Mouse (Mus musculus): ENCODE results near the gene Large1. TPM values are rescaled to one million over a fixed set of nuclear protein-coding genes. Genes with fewer than 3 reads are reported as not detected.

Gene Large1
- total and polyA plus RNA-seq, 3 experiments, result not detected

DNA sequence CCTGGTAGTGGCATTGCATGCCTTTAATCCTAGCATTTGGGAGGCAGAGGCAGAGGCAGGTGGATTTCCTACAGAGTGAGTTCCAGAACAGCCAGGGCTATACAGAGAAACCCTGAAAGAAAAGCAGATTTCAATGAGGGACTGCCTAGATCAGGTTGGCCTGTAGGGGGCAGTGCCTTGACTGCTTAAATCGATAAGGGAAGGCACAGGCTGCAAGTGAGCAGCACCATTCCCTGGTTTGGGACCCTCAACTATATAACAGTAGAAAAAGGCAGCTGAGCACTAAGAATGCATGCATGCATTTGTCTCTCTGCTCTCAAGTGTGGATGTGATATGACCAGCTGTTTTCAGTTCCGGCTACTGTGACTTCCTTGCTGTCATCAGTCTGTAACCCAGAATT lies 349.5 kb downstream of the Large1 start:
- no peak for TF ChIP-seq MXI1 (IDR thresholded peaks at IDR 0.05; ENCODE audit: low read depth, low read length)
- peak; percentile 26 for TF ChIP-seq SMC3 (IDR thresholded peaks at IDR 0.05; ENCODE audit: low read depth, low read length)
- TF ChIP-seq RAD21 (IDR thresholded peaks at IDR 0.05; ENCODE audit: low read depth, low read length), result peak; percentile 33
- peak; percentile 41 to 61; a peak in 3 of 4 replicates for TF ChIP-seq CTCF (conservative IDR thresholded peaks at IDR 0.05 in 1 of 2, IDR thresholded peaks at IDR 0.05 in 1 of 2; ENCODE audit: low read depth in 2 of 2, low read length in 2 of 2)
- Histone ChIP-seq H3K4me2 (ENCODE audit: insufficient read depth, low read depth, poor library complexity, severe bottlenecking) (no peak overlapping the region), H3K4me1 (ENCODE audit: control insufficient read depth in 1 of 2, insufficient read depth in 2 of 2) (no peaks in the 10 kb centered on the region), H3K27ac (ENCODE audit: insufficient read depth, low read depth) (no peak overlapping the region), H3K36me3 (replicated peaks in 1 of 2; ENCODE audit: control insufficient read depth in 1 of 2, insufficient read depth in 1 of 2, low read length in 1 of 2) (no peaks in the 10 kb centered on the region), H3K9ac (ENCODE audit: insufficient read depth, low read depth) (no peak overlapping the region), H3K79me2 (replicated peaks; ENCODE audit: control insufficient read depth, extremely low read depth, insufficient read depth, poor library complexity, severe bottlenecking) (no peaks in the 10 kb centered on the region), H3K27me3 (replicated peaks) (peaks cover 43% of the 10 kb centered on the region), H3K4me3 (replicated peaks in 1 of 3; ENCODE audit: low read depth in 2 of 3, low read length in 2 of 3, poor library complexity in 1 of 3) (no peak overlapping the region), H3K9me3 (replicated peaks; ENCODE audit: low read length) (no peaks in the 10 kb centered on the region)
- in situ Hi-C loops (cut with MboI; ENCODE audit: low pct_ligation_motif_present, low pct_unique_long_range_greater_than_20kb, low sequenced_read_pairs), result loop anchor here (25.0 kb wide), 1 partner anchor 208 kb away; no protein-coding TSS in a partner anchor
- dilution Hi-C loops (cut with MboI; ENCODE audit: extremely low pct_ligation_motif_present, extremely low pct_unique_long_range_greater_than_20kb, low sequenced_read_pairs), result no loop called here
- peak; percentile 26 for DNase-seq (ENCODE audit: extremely low read depth)

DNA sequence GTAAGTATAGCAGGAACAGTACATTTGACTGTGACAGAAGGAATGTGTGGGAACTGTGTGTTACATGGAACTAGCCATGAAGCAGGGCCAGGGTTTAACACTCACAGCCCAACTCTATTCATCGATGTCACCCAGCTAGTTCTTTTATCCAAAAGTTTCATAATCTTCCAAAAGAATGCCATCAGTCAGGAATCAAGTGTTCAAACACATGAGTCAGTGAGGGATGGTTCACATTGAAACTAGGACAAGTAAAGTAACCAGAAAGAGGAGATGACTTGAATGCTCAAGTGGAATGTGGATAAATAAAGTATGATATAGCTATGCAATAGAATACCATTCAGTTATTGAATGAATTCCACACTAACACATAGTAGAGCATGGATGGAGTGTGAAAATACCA lies 359.5 kb downstream of the Large1 start:
- Histone ChIP-seq H3K4me2 (ENCODE audit: insufficient read depth, low read depth, poor library complexity, severe bottlenecking) (no peak overlapping the region), H3K4me3 (replicated peaks in 1 of 3; ENCODE audit: low read depth in 2 of 3, low read length in 2 of 3, poor library complexity in 1 of 3) (no peak overlapping the region), H3K36me3 (replicated peaks in 1 of 2; ENCODE audit: control insufficient read depth in 1 of 2, insufficient read depth in 1 of 2, low read length in 1 of 2) (no peaks in the 10 kb centered on the region), H3K27me3 (replicated peaks) (peaks cover 49% of the 10 kb centered on the region), H3K4me1 (ENCODE audit: control insufficient read depth in 1 of 2, insufficient read depth in 2 of 2) (no peaks in the 10 kb centered on the region), H3K9me3 (replicated peaks; ENCODE audit: low read length) (no peaks in the 10 kb centered on the region), H3K79me2 (replicated peaks; ENCODE audit: control insufficient read depth, extremely low read depth, insufficient read depth, poor library complexity, severe bottlenecking) (no peaks in the 10 kb centered on the region), H3K9ac (ENCODE audit: insufficient read depth, low read depth) (no peak overlapping the region), H3K27ac (ENCODE audit: insufficient read depth, low read depth) (no peak overlapping the region)
- no peak for TF ChIP-seq POLR2AphosphoS2 (IDR thresholded peaks at IDR 0.05; ENCODE audit: low read depth, low read length)
- no peak for TF ChIP-seq IRF4 (IDR thresholded peaks at IDR 0.05; ENCODE audit: low read depth, low read length)
- no peak for TF ChIP-seq ZC3H11A (IDR thresholded peaks at IDR 0.05; ENCODE audit: low read depth, low read length)
- TF ChIP-seq ZKSCAN1 (IDR thresholded peaks at IDR 0.05; ENCODE audit: borderline replicate concordance, low read depth, low read length), result no peak
- no peak for TF ChIP-seq GABPA (IDR thresholded peaks at IDR 0.05; ENCODE audit: insufficient replicate concordance, low read depth, low read length)
- TF ChIP-seq PAX5 (IDR thresholded peaks at IDR 0.05; ENCODE audit: low read length), result no peak
- TF ChIP-seq MYC (IDR thresholded peaks at IDR 0.05; ENCODE audit: low read depth, low read length), result no peak
- no peak for TF ChIP-seq MAZ (IDR thresholded peaks at IDR 0.05; ENCODE audit: low read depth, low read length)
- no peak for TF ChIP-seq SIN3A (IDR thresholded peaks at IDR 0.05; ENCODE audit: low read length)
- no peak for TF ChIP-seq HCFC1 (IDR thresholded peaks at IDR 0.05; ENCODE audit: low read depth, low read length)
- TF ChIP-seq MAFK (IDR thresholded peaks at IDR 0.05; ENCODE audit: insufficient replicate concordance, low read length), result no peak
- dilution Hi-C loops (cut with MboI; ENCODE audit: extremely low pct_ligation_motif_present, extremely low pct_unique_long_range_greater_than_20kb, low sequenced_read_pairs), result no loop called here
- in situ Hi-C loops (cut with MboI; ENCODE audit: low pct_ligation_motif_present, low pct_unique_long_range_greater_than_20kb, low sequenced_read_pairs), result no loop called here
- DNase-seq (ENCODE audit: extremely low read depth), result no peak

DNA sequence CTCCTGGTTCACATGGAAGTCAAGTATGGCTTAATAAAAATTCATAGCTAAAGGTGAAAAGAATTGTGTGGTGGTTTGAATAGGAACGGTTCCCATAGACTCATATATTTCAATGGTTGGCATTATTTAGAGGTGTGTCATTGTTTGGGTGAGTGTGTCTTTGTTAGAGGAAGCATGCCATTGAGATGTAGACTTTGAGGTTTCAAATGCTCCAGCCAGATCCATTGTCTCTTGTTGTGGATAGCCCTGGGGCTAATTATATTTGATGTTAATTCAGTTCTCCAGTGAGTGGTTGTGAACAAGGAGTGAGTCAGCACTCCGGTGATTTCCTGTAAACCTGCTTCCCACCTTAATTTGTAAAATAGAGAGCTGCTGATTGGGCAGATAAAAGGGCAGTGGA lies 362.9 kb downstream of the Large1 start:
- no peak overlapping the region for H3K9ac ChIP-seq (ENCODE audit: insufficient read depth, low read depth)
- H3K4me1 ChIP-seq (ENCODE audit: control insufficient read depth in 1 of 2, insufficient read depth in 2 of 2), result no peaks in the 10 kb centered on the region
- H3K27ac ChIP-seq (ENCODE audit: insufficient read depth, low read depth), result no peak overlapping the region
- peaks cover 43% of the 10 kb centered on the region for H3K27me3 ChIP-seq (replicated peaks)
- H3K4me2 ChIP-seq (ENCODE audit: insufficient read depth, low read depth, poor library complexity, severe bottlenecking), result no peak overlapping the region
- dilution Hi-C loops (cut with MboI; ENCODE audit: extremely low pct_ligation_motif_present, extremely low pct_unique_long_range_greater_than_20kb, low sequenced_read_pairs), result no loop called here
- DNase-seq (ENCODE audit: extremely low read depth), result no peak
- TF ChIP-seq JUN (IDR thresholded peaks at IDR 0.05; ENCODE audit: insufficient read depth, low read depth, low read length) (no peak), POLR2AphosphoS2 (IDR thresholded peaks at IDR 0.05; ENCODE audit: low read depth, low read length) (no peak), PAX5 (IDR thresholded peaks at IDR 0.05; ENCODE audit: low read length) (no peak), MAX (IDR thresholded peaks at IDR 0.05; ENCODE audit: low read length) (no peak), KAT2A (IDR thresholded peaks at IDR 0.05; ENCODE audit: insufficient replicate concordance, low read length) (no peak), ZKSCAN1 (IDR thresholded peaks at IDR 0.05; ENCODE audit: borderline replicate concordance, low read depth, low read length) (no peak), E2F4 (IDR thresholded peaks at IDR 0.05; ENCODE audit: insufficient replicate concordance, low read depth, low read length) (no peak), RCOR1 (conservative IDR thresholded peaks at IDR 0.05; ENCODE audit: low read depth, low read length) (no peak), BHLHE40 (IDR thresholded peaks at IDR 0.05; ENCODE audit: low read depth, low read length) (no peak), USF1 (IDR thresholded peaks at IDR 0.05; ENCODE audit: low read depth, low read length) (no peak), MXI1 (IDR thresholded peaks at IDR 0.05; ENCODE audit: low read depth, low read length) (no peak), NRF1 (IDR thresholded peaks at IDR 0.05; ENCODE audit: low read depth, low read length) (no peak), ZNF384 (IDR thresholded peaks at IDR 0.05; ENCODE audit: low read depth, low read length) (no peak)
- no peaks in the 10 kb centered on the region for H3K79me2 ChIP-seq (replicated peaks; ENCODE audit: control insufficient read depth, extremely low read depth, insufficient read depth, poor library complexity, severe bottlenecking)
- no peak overlapping the region for H3K4me3 ChIP-seq (replicated peaks in 1 of 3; ENCODE audit: low read depth in 2 of 3, low read length in 2 of 3, poor library complexity in 1 of 3)
- no peaks in the 10 kb centered on the region for H3K9me3 ChIP-seq (replicated peaks; ENCODE audit: low read length)
- H3K36me3 ChIP-seq (replicated peaks in 1 of 2; ENCODE audit: control insufficient read depth in 1 of 2, insufficient read depth in 1 of 2, low read length in 1 of 2), result no peaks in the 10 kb centered on the region
- in situ Hi-C loops (cut with MboI; ENCODE audit: low pct_ligation_motif_present, low pct_unique_long_range_greater_than_20kb, low sequenced_read_pairs), result no loop called here

Data from CH12.LX (cell line).